Mouse (Mus musculus): Measurements from ENCODE around the gene Gfra1. TPM values are rescaled to one million over a fixed set of nuclear protein-coding genes. Genes with fewer than 3 reads are reported as not detected.

Gfra1 gene
- polyA plus RNA-seq, 1 experiment from 2014 or later = 39.6 TPM

GRCm38 (mm10) chr19:58353260-58353870 lies 102.3 kb downstream of the Gfra1 start:
- Histone ChIP-seq H3K4me1 (peaks cover 38% of the 10 kb centered on the region), H3K27ac (replicated peaks) (peak overlapping the region; percentile 64), H3K4me3 (no peak overlapping the region), H3K27me3 (peaks cover 57% of the 10 kb centered on the region), H3K4me2 (replicated peaks) (no peak overlapping the region), H3K9ac (replicated peaks) (no peak overlapping the region; the same call in 1 of the 2 replicates), H3K9me3 (no peaks in the 10 kb centered on the region), H3K36me3 (no peaks in the 10 kb centered on the region)
- WGBS = 43% methylated on average over 13 of the region's 13 CpGs
- no peak for ATAC-seq (ENCODE audit: low FRiP score, low read depth)

GRCm38 (mm10) chr19:58349890-58350408 lies 105.8 kb downstream of the Gfra1 start:
- Histone ChIP-seq H3K27me3 (peaks cover 51% of the 10 kb centered on the region), H3K36me3 (no peaks in the 10 kb centered on the region), H3K9ac (replicated peaks) (no peak overlapping the region), H3K27ac (replicated peaks) (peak overlapping the region; percentile 81), H3K9me3 (no peaks in the 10 kb centered on the region), H3K4me2 (replicated peaks) (peak overlapping the region; percentile 19), H3K4me3 (no peak overlapping the region), H3K4me1 (peaks cover 50% of the 10 kb centered on the region)
- ATAC-seq (ENCODE audit: low FRiP score, low read depth) = peak; percentile 77
- WGBS = 5% methylated on average over 5 of the region's 5 CpGs

GRCm38 (mm10) chr19:58345137-58345536 lies 110.6 kb downstream of the Gfra1 start:
- H3K4me3 ChIP-seq = no peak overlapping the region
- peaks cover 35% of the 10 kb centered on the region for H3K27me3 ChIP-seq
- H3K36me3 ChIP-seq = no peaks in the 10 kb centered on the region
- no peak overlapping the region for H3K9ac ChIP-seq (replicated peaks)
- no peaks in the 10 kb centered on the region for H3K9me3 ChIP-seq
- ATAC-seq (ENCODE audit: low FRiP score, low read depth) = no peak
- peak overlapping the region; percentile 54; the same call in 1 of the 2 replicates for H3K27ac ChIP-seq (replicated peaks)
- no peak overlapping the region for H3K4me2 ChIP-seq (replicated peaks)
- H3K4me1 ChIP-seq = peaks cover 33% of the 10 kb centered on the region
- WGBS = 40% methylated on average over 7 of the region's 7 CpGs

- H3K36me3 ChIP-seq = no peaks in the 10 kb centered on the region
- H3K27ac ChIP-seq (replicated peaks) = no peak overlapping the region
- no peak overlapping the region for H3K9ac ChIP-seq (replicated peaks)
- no peaks in the 10 kb centered on the region for H3K9me3 ChIP-seq
- H3K4me2 ChIP-seq (replicated peaks) = no peak overlapping the region
- H3K4me3 ChIP-seq = no peak overlapping the region
- WGBS = 68% methylated on average over 4 of the region's 4 CpGs
- peaks cover 22% of the 10 kb centered on the region for H3K4me1 ChIP-seq
- H3K27me3 ChIP-seq = peaks cover 26% of the 10 kb centered on the region
- no peak for ATAC-seq (ENCODE audit: low FRiP score, low read depth)
Observed at GRCm38 (mm10) chr19:58341351-58341750, 114.4 kb downstream of the Gfra1 start.

GRCm38 (mm10) chr19:58340221-58340620 lies 115.5 kb downstream of the Gfra1 start:
- Histone ChIP-seq H3K27me3 (peaks cover 26% of the 10 kb centered on the region), H3K36me3 (no peaks in the 10 kb centered on the region), H3K9ac (replicated peaks) (no peak overlapping the region), H3K4me3 (no peak overlapping the region), H3K27ac (replicated peaks) (no peak overlapping the region), H3K4me2 (replicated peaks) (no peak overlapping the region), H3K4me1 (peaks cover 26% of the 10 kb centered on the region), H3K9me3 (no peaks in the 10 kb centered on the region)
- no peak for ATAC-seq (ENCODE audit: low FRiP score, low read depth)
- WGBS = 85% methylated on average over 8 of the region's 8 CpGs

GRCm38 (mm10) chr19:58336802-58337201 lies 118.9 kb downstream of the Gfra1 start:
- H3K27ac ChIP-seq (replicated peaks) = no peak overlapping the region
- peaks cover 21% of the 10 kb centered on the region; the same call in 1 of the 2 replicates for H3K4me1 ChIP-seq
- no peak for ATAC-seq (ENCODE audit: low FRiP score, low read depth)

GRCm38 (mm10) chr19:58335585-58336530 lies 119.9 kb downstream of the Gfra1 start:
- Histone ChIP-seq H3K9me3 (no peaks in the 10 kb centered on the region), H3K4me2 (replicated peaks) (no peak overlapping the region), H3K4me3 (no peak overlapping the region), H3K36me3 (no peaks in the 10 kb centered on the region), H3K9ac (replicated peaks) (no peak overlapping the region), H3K27ac (replicated peaks) (peak overlapping the region; percentile 44; the same call in 1 of the 2 replicates), H3K27me3 (peaks cover 21% of the 10 kb centered on the region), H3K4me1 (peaks cover 21% of the 10 kb centered on the region; the same call in 1 of the 2 replicates)
- 43% methylated on average over 12 of the region's 12 CpGs for WGBS
- ATAC-seq (ENCODE audit: low FRiP score, low read depth) = no peak

More at GRCm38 (mm10) chr19:58336802-58337201, 118.9 kb downstream of the Gfra1 start:
- Histone ChIP-seq H3K9me3 (no peaks in the 10 kb centered on the region), H3K27me3 (peaks cover 21% of the 10 kb centered on the region; the same call in 1 of the 2 replicates), H3K4me3 (no peak overlapping the region), H3K4me2 (replicated peaks) (no peak overlapping the region), H3K9ac (replicated peaks) (no peak overlapping the region), H3K36me3 (no peaks in the 10 kb centered on the region)
- WGBS = 75% methylated on average over 6 of the region's 6 CpGs

GRCm38 (mm10) chr19:58329305-58329704 lies 126.4 kb downstream of the Gfra1 start:
- Histone ChIP-seq H3K9ac (replicated peaks) (no peak overlapping the region), H3K9me3 (no peaks in the 10 kb centered on the region), H3K4me1 (peaks cover 19% of the 10 kb centered on the region), H3K36me3 (no peaks in the 10 kb centered on the region), H3K4me3 (no peak overlapping the region), H3K27me3 (peaks cover 6% of the 10 kb centered on the region; the same call in 1 of the 2 replicates), H3K4me2 (replicated peaks) (no peak overlapping the region), H3K27ac (replicated peaks) (0 out of 2 replicates have a peak overlapping the region, but pooled peaks have one; percentile 2)
- no peak for ATAC-seq (ENCODE audit: low FRiP score, low read depth)
- 25% methylated on average over 5 of the region's 5 CpGs for WGBS

GRCm38 (mm10) chr19:58328014-58328413 lies 127.7 kb downstream of the Gfra1 start:
- Histone ChIP-seq H3K4me2 (replicated peaks) (no peak overlapping the region), H3K27me3 (peaks cover 2% of the 10 kb centered on the region; the same call in 1 of the 2 replicates), H3K9me3 (no peaks in the 10 kb centered on the region), H3K9ac (replicated peaks) (no peak overlapping the region), H3K36me3 (no peaks in the 10 kb centered on the region), H3K4me1 (peaks cover 19% of the 10 kb centered on the region), H3K27ac (replicated peaks) (0 out of 2 replicates have a peak overlapping the region, but pooled peaks have one; percentile 15), H3K4me3 (no peak overlapping the region)
- 58% methylated on average over 5 of the region's 5 CpGs for whole genome bisulfite sequencing
- no peak for ATAC-seq (ENCODE audit: low FRiP score, low read depth)

GRCm38 (mm10) chr19:58316474-58316873 lies 139.2 kb downstream of the Gfra1 start:
- Histone ChIP-seq H3K4me1 (no peaks in the 10 kb centered on the region), H3K9ac (replicated peaks) (no peak overlapping the region), H3K27ac (replicated peaks) (no peak overlapping the region), H3K4me2 (replicated peaks) (no peak overlapping the region), H3K9me3 (peaks cover 11% of the 10 kb centered on the region; the same call in 1 of the 2 replicates), H3K36me3 (peaks cover 3% of the 10 kb centered on the region; the same call in 1 of the 2 replicates), H3K27me3 (no peaks in the 10 kb centered on the region), H3K4me3 (no peak overlapping the region)
- ATAC-seq (ENCODE audit: low FRiP score, low read depth) = no peak
- 75% methylated on average over 5 of the region's 5 CpGs for WGBS

GRCm38 (mm10) chr19:58315681-58316080 lies 140.0 kb downstream of the Gfra1 start:
- Histone ChIP-seq H3K9me3 (peaks cover 11% of the 10 kb centered on the region; the same call in 1 of the 2 replicates), H3K27ac (replicated peaks) (no peak overlapping the region), H3K4me2 (replicated peaks) (no peak overlapping the region), H3K9ac (replicated peaks) (no peak overlapping the region), H3K4me3 (no peak overlapping the region), H3K27me3 (no peaks in the 10 kb centered on the region), H3K4me1 (no peaks in the 10 kb centered on the region), H3K36me3 (peaks cover 3% of the 10 kb centered on the region; the same call in 1 of the 2 replicates)
- ATAC-seq (ENCODE audit: low FRiP score, low read depth) = no peak
- WGBS = 95% methylated on average over 5 of the region's 5 CpGs
